Mouse (Mus musculus) erythroblast, embryonic 14.5 days (primary cell): ENCODE results near the gene Ankrd1. TPM values are rescaled to one million over a fixed set of nuclear protein-coding genes. Genes with fewer than 3 reads are reported as not detected.

Source experiments
- H3K27me3 ChIP-seq: 2 replicates; pipeline ENCODE4 v1.6.1; 2012; ENCODE audit warnings: inconsistent platforms; ENCODE audit not compliant: control insufficient read depth
- H3K36me3 ChIP-seq: 2 replicates; pipeline ENCODE4 v1.6.1; 2012; ENCODE audit warnings: mild to moderate bottlenecking, inconsistent platforms; ENCODE audit not compliant: control insufficient read depth
- H3K4me1 ChIP-seq: 2 replicates; pipeline ENCODE4 v1.6.1; 2012; ENCODE audit warnings: inconsistent platforms; ENCODE audit not compliant: control insufficient read depth
- H3K4me3 ChIP-seq: replicated peaks from 2 replicates; pipeline ENCODE3; 2012; ENCODE audit warnings: moderate library complexity, mild to moderate bottlenecking, inconsistent platforms
- H3K9me3 ChIP-seq: 2 replicates; pipeline ENCODE4 v1.6.1; 2012; ENCODE audit warnings: low read length, inconsistent platforms, mixed read lengths; ENCODE audit not compliant: control insufficient read depth
- GATA1 ChIP-seq: IDR thresholded peaks from 2 replicates; pipeline ENCODE4 v1.6.1; 2012; ENCODE audit warnings: low read length, inconsistent platforms, mixed read lengths
- TAL1 ChIP-seq: IDR thresholded peaks from 3 replicates; pipeline ENCODE4 v1.6.1; 2012; ENCODE audit warnings: low read length, inconsistent platforms, mixed read lengths
- polyA plus RNA-seq: library from polyadenylated mRNA; stranded (reverse); fragments of >175 nt; gene quantifications from 2 replicates; pipeline ENCODE4 v1.2.3, GENCODE M21; 2012

Ankrd1 gene
- not detected in 2 replicates for polyA plus RNA-seq

- TF ChIP-seq GATA1: no peak
- no peak for TF ChIP-seq TAL1
- Histone ChIP-seq H3K9me3 (peaks cover 4% of the 10 kb centered on the region; the same call in 1 of the 2 replicates), H3K4me1 (no peaks in the 10 kb centered on the region), H3K27me3 (no peaks in the 10 kb centered on the region), H3K4me3 (no peak within 1 kb of the TSS), H3K36me3 (no peaks in the 10 kb centered on the region)
These were observed at the start of gene Ankrd1 for GRCm38 (mm10) chr19:36119783-36120471. Ankrd1 (minus strand) TSS chr19:36120099.

- TF ChIP-seq TAL1: no peak
- Histone ChIP-seq H3K4me3 (no peak overlapping the region), H3K9me3 (no peaks in the 10 kb centered on the region), H3K36me3 (no peaks in the 10 kb centered on the region), H3K27me3 (no peaks in the 10 kb centered on the region), H3K4me1 (no peaks in the 10 kb centered on the region)
These were observed 49.2 kb upstream of the Ankrd1 start for GRCm38 (mm10) chr19:36169101-36169500.

- no peaks in the 10 kb centered on the region for H3K27me3 ChIP-seq
- no peaks in the 10 kb centered on the region for H3K9me3 ChIP-seq
- H3K4me1 ChIP-seq: no peaks in the 10 kb centered on the region
- no peaks in the 10 kb centered on the region for H3K36me3 ChIP-seq
- H3K4me3 ChIP-seq: no peak overlapping the region
- no peak for TF ChIP-seq GATA1
- TF ChIP-seq TAL1: no peak
These were observed 48.2 kb upstream of the Ankrd1 start for GRCm38 (mm10) chr19:36168121-36168520.

- Histone ChIP-seq H3K4me3 (no peak overlapping the region), H3K9me3 (no peaks in the 10 kb centered on the region), H3K36me3 (no peaks in the 10 kb centered on the region), H3K27me3 (no peaks in the 10 kb centered on the region), H3K4me1 (no peaks in the 10 kb centered on the region)
- TF ChIP-seq TAL1: no peak
- no peak for TF ChIP-seq GATA1
These were observed 47.5 kb upstream of the Ankrd1 start for GRCm38 (mm10) chr19:36167291-36167896.

GRCm38 (mm10) chr19:36166401-36167160 is 46.7 kb upstream of the Ankrd1 start:
- Histone ChIP-seq H3K27me3 (no peaks in the 10 kb centered on the region), H3K4me1 (no peaks in the 10 kb centered on the region), H3K4me3 (no peak overlapping the region), H3K36me3 (no peaks in the 10 kb centered on the region), H3K9me3 (no peaks in the 10 kb centered on the region)
- TF ChIP-seq TAL1: no peak
- TF ChIP-seq GATA1: no peak

- Histone ChIP-seq H3K4me3 (no peak overlapping the region), H3K36me3 (no peaks in the 10 kb centered on the region), H3K27me3 (no peaks in the 10 kb centered on the region), H3K9me3 (no peaks in the 10 kb centered on the region), H3K4me1 (no peaks in the 10 kb centered on the region)
- TF ChIP-seq GATA1: no peak
- no peak for TF ChIP-seq TAL1
These were observed 45.5 kb upstream of the Ankrd1 start for GRCm38 (mm10) chr19:36165351-36165750.

- H3K4me1 ChIP-seq: no peaks in the 10 kb centered on the region
- no peak overlapping the region for H3K4me3 ChIP-seq
- TF ChIP-seq GATA1 (no peak), TAL1 (no peak)
- H3K36me3 ChIP-seq: no peaks in the 10 kb centered on the region
- no peaks in the 10 kb centered on the region for H3K9me3 ChIP-seq
- H3K27me3 ChIP-seq: no peaks in the 10 kb centered on the region
These were observed 30.5 kb upstream of the Ankrd1 start for GRCm38 (mm10) chr19:36150241-36151007.

GRCm38 (mm10) chr19:36148578-36148977 is 28.7 kb upstream of the Ankrd1 start:
- no peak overlapping the region for H3K4me3 ChIP-seq
- H3K36me3 ChIP-seq: no peaks in the 10 kb centered on the region
- H3K27me3 ChIP-seq: no peaks in the 10 kb centered on the region
- no peaks in the 10 kb centered on the region for H3K9me3 ChIP-seq
- H3K4me1 ChIP-seq: no peaks in the 10 kb centered on the region
- TF ChIP-seq GATA1 (no peak), TAL1 (no peak)

GRCm38 (mm10) chr19:36143571-36143970 is 23.7 kb upstream of the Ankrd1 start:
- Histone ChIP-seq H3K9me3 (no peaks in the 10 kb centered on the region), H3K4me1 (no peaks in the 10 kb centered on the region), H3K36me3 (no peaks in the 10 kb centered on the region), H3K4me3 (no peak overlapping the region), H3K27me3 (no peaks in the 10 kb centered on the region)
- TF ChIP-seq GATA1: no peak
- TF ChIP-seq TAL1: no peak
